Mouse (Mus musculus) ES-E14 (cell line): Measurements from ENCODE around the gene Tprkb. TPM values are rescaled to one million over a fixed set of nuclear protein-coding genes. Genes with fewer than 3 reads are reported as not detected.
"Not testable (repeated sequence)": the region's sequence is repeated elsewhere in the genome, so short reads cannot be mapped to it uniquely, and the experiment has no call there.

Experiments
- DNase-seq: peaks from one replicate; pipeline ENCODE4 v3.0.0-alpha.2; 2013; ENCODE audit warnings: low read depth, low spot score
- H3K27ac ChIP-seq: 2 replicates; pipeline ENCODE4 v1.5.1; 2012; ENCODE audit warnings: low read depth, mild to moderate bottlenecking, low read length, moderate library complexity, mixed read lengths; ENCODE audit not compliant: poor library complexity, insufficient read depth, severe bottlenecking
- H3K36me3 ChIP-seq: 2 replicates; pipeline ENCODE4 v1.6.1; 2012; ENCODE audit warnings: mild to moderate bottlenecking, low read length, moderate library complexity, mixed read lengths; ENCODE audit not compliant: control insufficient read depth, poor library complexity, insufficient read depth, severe bottlenecking
- H3K4me1 ChIP-seq, 2 experiments: fragments of 150-350 bp in 1 of 2; sonication (generic) in 1 of 2; 2 replicates each; pipeline ENCODE4 v1.6.1; 2012; ENCODE audit warnings: low read length in 2 of 2, mild to moderate bottlenecking in 1 of 2, mixed read lengths in 1 of 2; ENCODE audit not compliant: control insufficient read depth in 2 of 2, insufficient read depth in 2 of 2, poor library complexity in 1 of 2
- H3K4me3 ChIP-seq, 2 experiments: fragments of 150-350 bp in 1 of 2; sonication (generic) in 1 of 2; 2 replicates each; pipeline ENCODE4 v1.5.1; 2012; ENCODE audit warnings: low read length in 2 of 2, low read depth in 1 of 2, mild to moderate bottlenecking in 1 of 2, mixed read lengths in 1 of 2; ENCODE audit not compliant: insufficient read depth in 1 of 2, poor library complexity in 1 of 2, severe bottlenecking in 1 of 2
- H3K9ac ChIP-seq: 2 replicates; pipeline ENCODE4 v1.6.1; 2012; ENCODE audit warnings: low read depth, mild to moderate bottlenecking, low read length, mixed read lengths; ENCODE audit not compliant: poor library complexity, insufficient read depth, severe bottlenecking
- H3K9me3 ChIP-seq: fragments of 150-350 bp; sonication (generic); 2 replicates; pipeline ENCODE4 v1.6.1; 2012; ENCODE audit warnings: low read depth, mild to moderate bottlenecking, low read length; ENCODE audit not compliant: control insufficient read depth, insufficient read depth
- CHD2 ChIP-seq: IDR thresholded peaks from 2 replicates; pipeline ENCODE4 v1.6.1; 2014; ENCODE audit warnings: mild to moderate bottlenecking, low read depth, low read length, inconsistent platforms
- HCFC1 ChIP-seq: IDR thresholded peaks from 2 replicates; pipeline ENCODE4 v1.6.1; 2012; ENCODE audit warnings: low read length, inconsistent platforms, borderline replicate concordance; ENCODE audit not compliant: insufficient read depth
- MAFK ChIP-seq: IDR thresholded peaks from 2 replicates; pipeline ENCODE4 v1.6.1; 2014; ENCODE audit warnings: mild to moderate bottlenecking, low read depth, low read length, inconsistent platforms; ENCODE audit not compliant: insufficient read depth
- ZC3H11A ChIP-seq: IDR thresholded peaks from 2 replicates; pipeline ENCODE4 v1.6.1; 2012; ENCODE audit warnings: low read depth, mild to moderate bottlenecking, inconsistent platforms, low read length, borderline replicate concordance
- ZNF384 ChIP-seq: IDR thresholded peaks from 2 replicates; pipeline ENCODE4 v1.6.1; 2012; ENCODE audit warnings: low read depth, low read length, inconsistent platforms
- in situ Hi-C, 2 experiments: fragments of 600-800 bp; cut with MboI; formaldehyde crosslinking; loops; one replicate each; pipeline ENCODE4 v1.15.1; 2025; ENCODE audit warnings: low sequenced_read_pairs in 2 of 2, inconsistent platforms in 1 of 2; ENCODE audit not compliant: unreplicated experiment in 2 of 2
- total RNA-seq: library from RNA; depleted of rRNA; stranded (reverse); fragments of 300-350 nt; gene quantifications from 2 replicates; pipeline ENCODE4 v1.2.3, GENCODE M21; 2012

The Tprkb gene
- total RNA-seq, 1 experiment = 25.3 TPM

DNA sequence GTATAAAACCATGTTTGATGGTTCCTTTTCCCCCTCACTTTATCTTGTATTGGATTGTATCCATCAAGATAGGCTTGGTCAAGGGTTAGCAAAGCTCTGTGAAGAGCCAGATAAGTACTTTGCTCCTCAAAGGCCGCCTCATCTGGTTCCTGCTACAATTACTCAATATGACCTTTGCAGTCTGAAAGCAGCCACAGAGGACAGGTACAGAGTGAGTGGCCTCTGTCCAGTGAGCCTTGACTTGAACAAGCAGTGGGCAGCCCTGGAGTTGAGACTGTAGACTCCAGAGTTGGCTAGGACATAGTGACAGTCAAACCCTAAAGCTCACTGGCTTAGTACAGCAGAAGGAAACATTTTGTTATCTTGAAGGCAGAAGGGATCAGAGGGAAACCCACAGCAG, 17.6 kb downstream of the Tprkb start:
- no peak for DNase-seq
- no peak overlapping the region for H3K27ac ChIP-seq
- no peak overlapping the region for H3K4me3 ChIP-seq
- H3K9ac ChIP-seq = no peak overlapping the region
- in situ Hi-C loops = no loop called here
- H3K36me3 ChIP-seq = peaks cover 16% of the 10 kb centered on the region
- H3K4me1 ChIP-seq = no peaks in the 10 kb centered on the region
- TF ChIP-seq ZC3H11A (no peak), CHD2 (no peak), MAFK (no peak), ZNF384 (no peak), HCFC1 (no peak)
- no peaks in the 10 kb centered on the region for H3K9me3 ChIP-seq

DNA sequence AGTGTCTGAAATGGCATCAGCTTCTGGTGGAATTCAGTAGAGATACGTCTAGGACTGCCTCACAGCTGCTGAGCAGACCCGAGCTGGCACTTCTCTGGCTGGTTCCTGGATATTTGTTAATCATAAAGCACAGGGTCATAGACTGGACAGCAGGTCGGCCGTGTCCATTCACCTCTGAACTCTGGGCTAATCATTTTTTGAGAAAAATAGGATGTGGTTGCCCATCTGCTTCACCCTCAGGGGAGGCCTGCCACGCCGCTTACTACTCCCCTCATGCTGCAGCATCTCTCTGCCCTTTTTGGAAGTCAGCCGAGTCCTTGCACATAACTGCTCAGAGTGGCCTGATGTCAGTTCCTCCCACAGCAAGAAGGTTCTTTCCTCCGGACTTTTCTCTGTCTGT, 22.4 kb downstream of the Tprkb start:
- no peak for DNase-seq
- in situ Hi-C loops = no loop called here
- no peak overlapping the region for H3K9ac ChIP-seq
- H3K27ac ChIP-seq = no peak overlapping the region
- H3K4me3 ChIP-seq = no peak overlapping the region
- H3K4me1 ChIP-seq = 0 out of 4 replicates have a peak, but pooled peaks cover 0 to 1% of the 10 kb centered on the region in 2 experiments
- H3K36me3 ChIP-seq = peaks cover 5% of the 10 kb centered on the region
- H3K9me3 ChIP-seq = no peaks in the 10 kb centered on the region
- TF ChIP-seq ZNF384 (no peak), HCFC1 (no peak), MAFK (no peak), CHD2 (no peak), ZC3H11A (no peak)

DNA sequence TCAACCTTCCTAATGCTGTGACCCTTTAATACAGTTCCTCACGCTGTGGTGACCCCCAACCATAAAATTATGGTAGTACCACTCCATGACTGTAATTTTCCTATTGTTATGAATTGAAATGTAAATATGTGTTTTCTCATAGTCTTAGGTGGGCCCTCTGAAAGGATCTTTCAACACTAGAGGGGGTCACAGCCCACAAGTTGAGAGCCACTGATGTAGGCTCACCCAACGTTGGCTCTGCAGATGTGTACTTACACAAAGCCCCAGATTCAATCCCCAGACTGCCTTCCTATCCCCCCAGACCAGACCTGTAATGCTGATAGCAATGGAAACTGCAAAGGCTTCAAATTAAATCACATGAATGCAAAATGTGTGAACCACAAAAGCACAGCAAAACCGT, 24.0 kb downstream of the Tprkb start:
- no peak for DNase-seq
- Histone ChIP-seq H3K36me3 (no peaks in the 10 kb centered on the region), H3K9me3 (no peaks in the 10 kb centered on the region), H3K27ac (no peak overlapping the region), H3K4me3 (no peak overlapping the region), H3K4me1 (0 out of 4 replicates have a peak, but pooled peaks cover 0 to 1% of the 10 kb centered on the region in 2 experiments), H3K9ac (no peak overlapping the region)
- TF ChIP-seq ZNF384 (no peak), MAFK (no peak), HCFC1 (no peak), ZC3H11A (no peak), CHD2 (no peak)
- in situ Hi-C loops = no loop called here

DNA sequence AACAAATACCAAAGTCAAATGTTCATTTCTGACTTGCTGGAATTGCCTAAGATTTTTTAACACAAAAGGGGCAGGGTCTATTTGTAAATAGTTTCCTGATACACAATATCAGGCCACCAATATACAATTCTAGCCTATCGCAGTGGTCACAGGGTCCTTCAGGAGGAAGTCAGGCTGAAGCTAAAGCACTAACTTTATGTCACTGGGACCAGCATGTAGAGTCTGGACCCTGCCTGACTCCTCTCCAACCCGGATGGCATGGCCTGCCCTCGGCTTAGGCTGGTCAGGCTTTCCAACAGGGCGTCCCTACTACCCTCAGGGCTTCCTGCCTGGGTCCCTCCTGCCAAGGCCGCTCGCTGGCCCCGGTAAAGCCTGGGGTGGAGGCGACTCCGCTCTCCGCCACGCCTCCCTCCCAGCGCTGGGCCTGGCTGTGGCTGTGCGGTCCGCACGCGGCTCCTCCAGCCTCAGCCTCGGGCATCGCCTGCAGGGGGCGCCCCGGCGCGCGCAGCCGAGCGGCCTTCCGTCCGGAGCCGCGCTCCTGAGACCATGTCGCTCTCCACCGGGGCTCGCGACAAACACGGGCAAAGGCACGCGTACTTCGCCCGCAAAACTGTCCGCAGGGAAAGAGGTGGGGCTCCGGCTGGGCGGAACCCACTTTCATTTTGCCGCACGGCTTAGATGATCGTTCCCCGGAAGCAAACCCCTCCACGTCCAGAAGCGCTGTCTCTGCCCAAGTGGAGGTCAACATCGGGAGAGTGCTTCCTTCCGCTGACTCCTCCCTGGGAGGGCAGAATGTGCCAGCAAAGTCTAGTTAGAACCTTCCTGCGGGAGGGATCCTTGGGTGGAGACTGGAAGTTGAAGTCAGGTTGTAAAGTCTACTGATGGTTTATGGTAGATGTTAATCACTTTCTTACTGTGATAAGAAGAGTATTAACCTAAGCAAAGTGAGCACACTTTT, 25.1 kb downstream of the Tprkb start:
- H3K4me3 ChIP-seq = peak overlapping the region; percentile 69 to 89
- DNase-seq = peak; percentile 41
- H3K36me3 ChIP-seq, H3K9me3 ChIP-seq, H3K27ac ChIP-seq, in situ Hi-C loops, H3K4me1 ChIP-seq: not testable (repeated sequence)
- H3K9ac ChIP-seq = peak overlapping the region; percentile 77
- TF ChIP-seq HCFC1 = 0 out of 2 replicates have a peak, but pooled peaks have one; percentile 19
